Mouse (Mus musculus): ENCODE data around the gene Hoxb13. TPM values are rescaled to one million over a fixed set of nuclear protein-coding genes. Genes with fewer than 3 reads are reported as not detected.
A peak's percentile ranks its signal among the peaks of the same experiment; 100 is the strongest.

Hoxb13 gene
- total RNA-seq, 2 experiments from 2014 or later = not detected

GRCm38 (mm10) chr11:96189810-96190522 lies 4.2 kb upstream of the Hoxb13 start:
- DNase-seq (ENCODE audit: low spot score in 2 of 2) = no peak

DNA sequence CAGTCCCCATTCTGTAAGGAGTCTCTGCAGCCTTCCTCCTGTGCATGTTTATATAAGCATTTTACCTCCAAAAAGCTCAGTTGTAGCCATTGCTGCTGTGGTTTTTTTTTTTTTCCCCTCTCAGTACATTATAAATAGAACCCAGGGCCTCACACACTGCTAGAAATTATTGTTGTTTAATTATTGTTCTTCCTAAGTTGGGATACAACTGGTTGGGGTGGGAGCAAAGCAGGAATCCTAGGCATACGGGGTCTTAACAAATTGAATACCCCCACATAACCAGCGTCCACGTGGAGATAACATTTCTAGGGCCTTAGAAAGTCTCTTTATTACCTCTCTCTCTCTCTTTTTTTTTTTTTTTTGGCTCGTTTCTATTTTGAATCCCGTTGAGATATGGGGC lies 3.0 kb upstream of the Hoxb13 start:
- DNase-seq (ENCODE audit: low spot score in 2 of 2) = no peak

DNA sequence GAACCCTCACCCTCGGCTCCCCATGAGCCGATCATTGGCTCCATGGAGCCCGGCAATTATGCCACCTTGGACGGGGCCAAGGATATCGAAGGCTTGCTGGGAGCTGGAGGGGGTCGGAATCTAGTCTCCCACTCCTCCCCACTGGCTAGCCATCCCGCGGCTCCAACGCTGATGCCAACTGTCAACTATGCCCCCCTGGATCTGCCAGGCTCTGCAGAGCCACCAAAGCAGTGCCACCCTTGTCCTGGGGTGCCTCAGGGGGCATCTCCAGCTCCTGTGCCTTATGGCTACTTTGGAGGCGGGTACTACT lies 240 bp downstream of the Hoxb13 start:
- DNase-seq (ENCODE audit: low spot score in 2 of 2) = no peak

DNA sequence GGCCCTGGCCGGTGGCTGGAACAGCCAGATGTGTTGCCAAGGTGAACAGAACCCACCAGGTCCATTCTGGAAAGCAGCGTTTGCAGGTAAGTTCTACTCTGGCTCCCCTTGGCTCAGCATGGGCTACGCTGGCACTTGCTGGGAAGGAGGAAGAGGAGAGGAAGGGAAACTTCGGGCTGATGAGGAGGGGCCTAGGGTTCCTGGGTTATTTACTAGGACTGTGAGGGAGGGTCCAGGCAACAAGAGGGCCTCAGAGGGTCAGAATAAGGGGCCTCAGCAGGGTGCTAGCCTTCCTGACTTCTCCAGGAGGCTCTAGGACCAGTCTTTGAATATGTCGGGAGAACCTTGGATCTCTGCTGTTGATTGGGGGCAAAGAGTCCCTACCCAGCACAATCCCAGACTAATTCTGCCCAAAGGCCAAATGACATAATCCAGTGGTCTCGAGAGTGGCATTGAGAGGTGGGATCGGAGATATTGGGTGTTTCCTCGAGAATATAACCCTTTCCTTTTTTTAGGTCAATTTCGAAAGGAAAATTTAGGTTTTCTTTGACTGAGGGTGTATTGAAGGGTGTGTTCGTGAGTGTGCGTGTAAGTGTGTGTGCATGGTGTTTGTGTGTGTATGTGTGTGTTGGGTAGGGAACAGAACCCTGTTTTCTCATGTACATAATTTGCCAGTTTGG lies 985 bp downstream of the Hoxb13 start:
- DNase-seq (ENCODE audit: low spot score in 2 of 2) = no peak

DNA sequence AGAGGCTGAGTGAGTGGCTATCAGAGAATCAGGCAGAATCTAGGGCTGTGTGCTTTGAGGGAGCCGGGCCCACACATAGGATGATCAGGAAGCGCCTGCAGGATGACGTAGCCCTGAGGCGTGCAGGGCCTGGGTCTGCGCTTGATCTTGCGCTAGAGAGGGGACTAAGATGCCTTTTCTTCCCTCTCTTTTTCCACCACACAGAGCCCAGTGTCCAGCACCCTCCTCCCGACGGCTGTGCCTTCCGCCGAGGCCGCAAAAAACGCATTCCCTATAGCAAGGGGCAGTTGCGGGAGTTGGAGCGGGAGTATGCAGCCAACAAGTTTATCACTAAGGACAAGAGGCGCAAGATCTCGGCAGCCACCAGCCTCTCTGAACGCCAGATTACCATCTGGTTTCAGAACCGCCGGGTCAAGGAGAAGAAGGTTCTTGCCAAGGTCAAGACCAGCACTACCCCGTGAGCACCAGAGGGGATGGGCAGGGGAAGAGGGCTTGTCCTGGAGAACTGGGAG lies 1.7 kb downstream of the Hoxb13 start:
- no peak for DNase-seq (ENCODE audit: low spot score in 2 of 2)

DNA sequence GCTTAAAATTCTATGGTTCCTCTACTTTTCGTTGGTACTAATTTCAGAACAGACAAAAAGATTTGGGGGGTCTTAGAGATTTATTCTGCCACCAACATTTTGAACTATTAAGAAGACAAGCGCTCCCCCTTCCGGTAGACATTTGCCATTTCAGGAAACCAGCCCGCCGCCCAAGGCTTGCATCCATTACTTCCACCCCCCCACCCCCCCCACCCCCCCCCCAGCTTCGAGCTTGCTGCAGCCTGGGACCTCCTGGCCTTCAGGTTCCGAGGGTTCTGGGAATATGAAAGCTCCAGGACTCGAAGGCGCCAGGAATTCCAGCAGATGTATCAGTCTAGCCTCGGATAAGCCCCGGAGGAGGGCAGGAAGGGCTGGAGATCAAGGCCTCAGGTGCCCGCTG lies 4.5 kb downstream of the Hoxb13 start:
- DNase-seq (ENCODE audit: low spot score in 2 of 2) = peak; percentile 54 to 64

DNA sequence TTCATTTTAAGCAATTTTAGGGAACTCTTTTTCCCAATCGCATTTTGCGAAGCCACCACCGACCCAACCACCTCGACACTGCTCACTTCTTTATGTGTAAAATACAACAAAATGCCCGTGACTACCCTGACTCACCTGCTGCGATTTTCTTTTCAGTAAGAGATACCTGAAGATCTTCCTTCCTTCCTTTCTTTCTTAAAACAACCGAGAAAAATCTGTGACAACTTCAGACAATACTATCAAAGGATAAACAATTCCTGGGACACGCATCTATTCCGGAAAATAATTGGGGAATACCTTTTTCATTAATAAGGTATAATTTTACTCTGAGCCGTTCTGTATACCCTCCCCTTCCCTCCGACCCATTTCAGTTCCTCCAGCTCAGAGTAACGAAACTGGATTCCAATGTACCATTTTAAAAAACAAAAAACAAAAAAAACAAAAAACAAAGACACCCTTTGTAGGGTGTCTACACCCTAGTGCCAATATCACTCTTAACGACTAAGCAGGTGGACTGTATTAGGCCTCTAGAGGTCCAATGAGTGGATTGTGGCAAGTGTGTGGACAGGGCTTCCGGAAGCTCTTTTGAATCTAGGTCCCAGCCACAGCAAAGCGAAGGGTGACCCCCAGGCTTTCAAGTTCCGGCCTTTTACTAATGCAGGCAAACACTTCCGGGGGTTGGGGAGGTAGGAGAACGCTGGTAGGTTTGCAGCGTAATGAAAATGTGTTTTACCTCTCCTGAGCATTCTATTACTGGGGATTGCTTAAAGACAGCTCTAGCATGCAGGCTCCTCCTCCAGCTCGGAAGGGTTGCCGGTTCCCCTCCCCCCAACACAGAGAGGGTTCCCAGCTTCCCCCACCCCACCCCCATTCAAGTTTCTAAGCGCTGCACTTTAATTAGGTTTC lies 5.3 kb downstream of the Hoxb13 start:
- DNase-seq (ENCODE audit: low spot score in 2 of 2) = no peak

DNA sequence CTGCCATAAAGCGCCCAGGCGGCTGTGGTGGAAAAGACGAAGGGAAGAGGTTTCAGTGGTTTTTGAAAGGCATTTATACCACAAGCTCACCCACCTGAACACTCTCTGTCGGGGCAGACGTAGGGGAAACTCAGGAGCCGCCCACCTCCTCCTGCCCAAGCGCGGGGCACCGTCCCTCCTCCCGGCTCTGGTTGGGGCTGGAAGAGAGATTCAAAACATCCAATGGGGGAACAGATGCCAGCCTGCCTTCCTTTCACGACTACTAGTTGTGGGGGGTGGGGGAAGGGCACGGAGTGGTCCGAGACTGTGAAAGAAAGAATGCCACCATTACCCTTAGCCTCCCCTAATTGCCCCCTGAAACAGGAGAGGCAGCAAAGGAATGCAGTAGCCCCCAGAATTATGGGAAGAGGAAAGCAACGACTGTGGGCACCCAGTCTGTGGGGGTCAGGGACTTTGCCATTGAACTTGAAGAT lies 6.1 kb downstream of the Hoxb13 start:
- no peak for DNase-seq (ENCODE audit: low spot score in 2 of 2)

DNA sequence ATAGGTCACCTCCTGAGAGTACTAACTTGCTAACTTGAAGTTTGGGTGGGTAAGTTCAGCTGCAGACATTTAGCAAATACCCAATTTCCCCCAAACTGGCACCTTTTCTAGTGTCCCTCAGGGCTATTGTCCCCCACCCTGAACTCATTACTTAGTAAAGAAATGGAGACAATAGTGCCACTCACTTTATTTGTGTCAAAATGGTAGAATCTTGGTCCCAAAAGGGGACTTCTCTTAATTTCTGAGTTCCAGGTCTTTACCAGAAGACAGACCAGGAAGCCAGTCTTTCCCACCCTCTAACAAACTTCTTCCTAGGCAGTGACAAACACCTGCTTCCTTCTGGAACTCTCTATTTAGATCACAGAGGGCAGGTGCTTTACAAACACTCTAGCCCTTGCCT lies 7.6 kb downstream of the Hoxb13 start:
- no peak for DNase-seq (ENCODE audit: low spot score in 2 of 2)

DNA sequence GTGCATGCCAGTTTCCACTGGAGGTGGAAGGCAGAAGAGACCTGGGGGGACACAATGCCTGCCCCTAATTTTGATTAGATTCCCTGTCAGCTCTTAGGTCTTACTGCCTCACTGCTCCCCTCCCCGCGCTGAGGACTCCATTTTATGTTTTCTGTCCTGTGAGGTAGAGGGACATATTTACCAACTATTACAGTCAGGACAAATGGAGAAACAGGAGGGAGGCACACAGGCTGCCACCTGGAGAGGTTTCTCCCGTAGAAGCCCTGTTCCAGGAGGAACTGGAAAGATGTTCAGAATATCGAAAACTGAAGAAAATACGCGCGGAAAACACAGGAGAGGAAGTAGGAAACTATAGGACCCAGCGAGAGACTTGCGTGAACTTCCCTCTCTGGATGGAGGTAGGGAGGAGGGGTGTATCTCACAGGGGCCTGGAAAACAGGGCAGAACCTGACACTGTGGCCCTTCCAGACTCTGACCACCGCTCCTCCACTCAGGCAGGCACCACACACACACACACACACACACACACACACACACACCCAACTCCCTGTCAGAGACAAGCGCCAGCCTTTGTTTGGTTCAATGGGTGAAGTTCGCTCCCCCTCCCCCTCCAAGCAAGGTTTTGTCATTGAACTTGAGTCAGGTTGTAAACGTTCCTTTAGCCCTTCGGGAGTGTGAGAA lies 8.4 kb downstream of the Hoxb13 start:
- no peak for DNase-seq (ENCODE audit: low spot score in 2 of 2)

DNA sequence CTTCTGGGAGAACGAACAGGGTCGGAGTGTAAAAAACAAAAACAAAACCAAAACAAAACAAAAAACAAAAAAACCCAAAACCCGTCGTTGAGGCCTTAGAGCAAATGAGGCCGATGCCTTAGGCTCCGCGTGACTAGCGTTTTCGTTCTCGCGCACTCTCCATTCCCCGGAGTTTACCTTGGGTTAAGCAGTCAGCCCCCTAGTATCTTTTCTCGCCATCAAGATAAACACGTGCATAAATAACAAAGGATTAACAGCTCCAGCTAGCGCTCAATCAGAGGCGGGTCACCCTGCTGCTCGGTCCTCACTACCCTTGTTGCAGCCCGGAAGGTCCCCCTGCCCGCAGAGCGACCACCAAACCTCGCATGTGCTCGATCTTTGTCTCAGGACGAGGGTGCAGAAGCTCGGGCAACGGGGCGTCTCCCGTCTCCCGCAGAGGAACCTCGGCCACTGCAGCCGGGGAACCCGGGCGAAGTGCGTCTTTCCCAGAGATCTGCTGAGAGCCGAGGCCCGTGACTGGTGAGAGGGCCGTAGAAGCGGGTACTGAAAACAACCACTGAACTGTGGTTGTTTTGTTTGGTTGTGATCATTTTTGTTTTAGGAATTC lies 9.2 kb downstream of the Hoxb13 start:
- DNase-seq (ENCODE audit: low spot score in 2 of 2) = no peak

DNA sequence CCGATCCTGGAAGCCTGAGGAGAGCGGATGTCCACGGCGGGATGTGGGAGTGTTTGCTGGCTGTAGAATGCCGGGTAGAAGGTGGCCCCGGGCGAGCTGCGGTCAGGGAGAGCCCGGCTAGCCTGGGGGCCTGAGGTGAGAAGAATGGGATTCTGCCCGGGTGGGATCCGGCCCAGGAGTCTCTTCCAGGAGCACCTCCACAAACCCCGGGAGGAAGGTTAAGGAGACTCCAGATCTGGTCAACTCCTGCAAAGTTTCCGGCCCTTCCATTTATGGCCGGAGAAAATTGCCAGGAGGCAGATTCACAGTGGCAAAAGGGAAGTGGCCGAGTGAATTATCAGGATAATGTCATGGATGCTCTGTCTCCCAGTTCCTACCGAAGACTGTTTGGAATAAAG lies 9.7 kb downstream of the Hoxb13 start:
- DNase-seq (ENCODE audit: low spot score in 2 of 2) = no peak

- no peak for DNase-seq (ENCODE audit: low spot score in 2 of 2)
These were observed 10.2 kb downstream of the Hoxb13 start for GRCm38 (mm10) chr11:96204351-96204750.

GRCm38 (mm10) chr11:96205426-96206131 lies 11.5 kb downstream of the Hoxb13 start:
- no peak for DNase-seq (ENCODE audit: low spot score in 2 of 2)

- DNase-seq (ENCODE audit: low spot score in 2 of 2) = no peak
These were observed 29.7 kb downstream of the Hoxb13 start for GRCm38 (mm10) chr11:96223813-96224212.

DNA sequence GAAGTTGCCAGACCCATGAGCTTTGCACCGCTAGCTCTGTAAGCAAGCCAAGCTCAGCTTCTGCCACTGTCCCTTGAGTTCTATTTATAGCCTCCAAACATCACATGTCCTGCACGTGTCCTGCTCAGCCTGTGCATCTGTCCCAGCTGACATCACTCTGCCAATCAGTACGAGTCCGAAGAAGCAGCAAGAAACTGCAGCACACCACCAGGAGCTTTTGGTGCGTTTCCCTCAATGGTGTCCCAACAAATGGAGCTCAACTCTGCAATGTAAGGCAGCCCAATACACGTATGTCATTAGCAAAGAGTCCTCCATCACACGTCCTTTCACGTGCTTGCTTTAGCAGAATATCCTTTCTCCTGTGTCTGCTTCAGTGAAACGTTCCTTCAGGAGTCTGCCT lies 33.6 kb downstream of the Hoxb13 start:
- DNase-seq (ENCODE audit: low spot score in 2 of 2) = no peak

GRCm38 (mm10) chr11:96234906-96235305 lies 40.8 kb downstream of the Hoxb13 start:
- DNase-seq (ENCODE audit: low spot score in 2 of 2) = peak; percentile 43 to 48

- peak; percentile 59 to 73 for DNase-seq (ENCODE audit: low spot score in 2 of 2)
These were observed 46.1 kb downstream of the Hoxb13 start for GRCm38 (mm10) chr11:96240211-96240610.

Measured in layer of hippocampus, postnatal 10 days (tissue).